Mouse (Mus musculus): ENCODE data around the gene Eppin. TPM values are rescaled to one million over a fixed set of nuclear protein-coding genes. Genes with fewer than 3 reads are reported as not detected.

The Eppin gene
- polyA plus RNA-seq, 1 experiment from 2014 or later = not detected

GRCm38 (mm10) chr2:164549963-164550894 lies 43.2 kb downstream of the Eppin start:
- Histone ChIP-seq H3K9ac (ENCODE audit: low read length) (no peak overlapping the region; the same call in 1 of the 2 replicates), H3K4me2 (ENCODE audit: low read depth, severe bottlenecking) (no peak overlapping the region), H3K27me3 (ENCODE audit: control insufficient read depth, insufficient read depth, low read length) (no peaks in the 10 kb centered on the region), H3K4me3 (ENCODE audit: low read depth, low read length) (no peak overlapping the region), H3K36me3 (ENCODE audit: control insufficient read depth, insufficient read depth, low read length) (no peaks in the 10 kb centered on the region), H3K9me3 (ENCODE audit: control insufficient read depth, low read length) (no peaks in the 10 kb centered on the region), H3K4me1 (ENCODE audit: control insufficient read depth, insufficient read depth, low read length) (0 out of 2 replicates have a peak, but pooled peaks cover 3% of the 10 kb centered on the region), H3K27ac (replicated peaks; ENCODE audit: low read depth, low read length) (no peak overlapping the region)
- ATAC-seq (ENCODE audit: insufficient number of reproducible peaks, low FRiP score, low TSS enrichment, low read depth) (no peak), DNase-seq (ENCODE audit: low spot score) (no peak)
- 25% methylated on average over 10 of the region's 10 CpGs for WGBS

GRCm38 (mm10) chr2:164549338-164549737 lies 44.1 kb downstream of the Eppin start:
- Histone ChIP-seq H3K4me3 (ENCODE audit: low read depth, low read length) (no peak overlapping the region), H3K36me3 (ENCODE audit: control insufficient read depth, insufficient read depth, low read length) (no peaks in the 10 kb centered on the region), H3K4me1 (ENCODE audit: control insufficient read depth, insufficient read depth, low read length) (0 out of 2 replicates have a peak, but pooled peaks cover 3% of the 10 kb centered on the region), H3K9me3 (ENCODE audit: control insufficient read depth, low read length) (no peaks in the 10 kb centered on the region), H3K27me3 (ENCODE audit: control insufficient read depth, insufficient read depth, low read length) (no peaks in the 10 kb centered on the region), H3K4me2 (ENCODE audit: low read depth, severe bottlenecking) (no peak overlapping the region), H3K9ac (ENCODE audit: low read length) (no peak overlapping the region), H3K27ac (replicated peaks; ENCODE audit: low read depth, low read length) (no peak overlapping the region)
- no peak for DNase-seq (ENCODE audit: low spot score)
- ATAC-seq (ENCODE audit: insufficient number of reproducible peaks, low FRiP score, low TSS enrichment, low read depth) = no peak
- 48% methylated on average over 4 of the region's 4 CpGs for WGBS

GRCm38 (mm10) chr2:164544454-164545097 lies 48.8 kb downstream of the Eppin start:
- 54% methylated on average over 5 of the region's 5 CpGs for WGBS
- no peaks in the 10 kb centered on the region for H3K27me3 ChIP-seq (ENCODE audit: control insufficient read depth, insufficient read depth, low read length)
- no peak overlapping the region for H3K27ac ChIP-seq (replicated peaks; ENCODE audit: low read depth, low read length)
- DNase-seq (ENCODE audit: low spot score) = no peak
- H3K9ac ChIP-seq (ENCODE audit: low read length) = no peak overlapping the region
- no peaks in the 10 kb centered on the region for H3K9me3 ChIP-seq (ENCODE audit: control insufficient read depth, low read length)
- no peak overlapping the region for H3K4me3 ChIP-seq (ENCODE audit: low read depth, low read length)
- no peaks in the 10 kb centered on the region for H3K4me1 ChIP-seq (ENCODE audit: control insufficient read depth, insufficient read depth, low read length)
- no peak overlapping the region for H3K4me2 ChIP-seq (ENCODE audit: low read depth, severe bottlenecking)
- ATAC-seq (ENCODE audit: insufficient number of reproducible peaks, low FRiP score, low TSS enrichment, low read depth) = no peak
- H3K36me3 ChIP-seq (ENCODE audit: control insufficient read depth, insufficient read depth, low read length) = no peaks in the 10 kb centered on the region

- no peak for ATAC-seq (ENCODE audit: insufficient number of reproducible peaks, low FRiP score, low TSS enrichment, low read depth)
Observed at GRCm38 (mm10) chr2:164543745-164544144, 49.6 kb downstream of the Eppin start.

GRCm38 (mm10) chr2:164542598-164542997 lies 50.8 kb downstream of the Eppin start:
- Histone ChIP-seq H3K9me3 (ENCODE audit: control insufficient read depth, low read length) (no peaks in the 10 kb centered on the region), H3K27me3 (ENCODE audit: control insufficient read depth, insufficient read depth, low read length) (no peaks in the 10 kb centered on the region), H3K36me3 (ENCODE audit: control insufficient read depth, insufficient read depth, low read length) (no peaks in the 10 kb centered on the region), H3K9ac (ENCODE audit: low read length) (no peak overlapping the region), H3K4me3 (ENCODE audit: low read depth, low read length) (no peak overlapping the region), H3K4me1 (ENCODE audit: control insufficient read depth, insufficient read depth, low read length) (no peaks in the 10 kb centered on the region), H3K27ac (replicated peaks; ENCODE audit: low read depth, low read length) (no peak overlapping the region), H3K4me2 (ENCODE audit: low read depth, severe bottlenecking) (no peak overlapping the region)
- ATAC-seq (ENCODE audit: insufficient number of reproducible peaks, low FRiP score, low TSS enrichment, low read depth) (no peak), DNase-seq (ENCODE audit: low spot score) (no peak)
- 87% methylated on average over 7 of the region's 7 CpGs for WGBS

More at GRCm38 (mm10) chr2:164543745-164544144, 49.6 kb downstream of the Eppin start:
- Histone ChIP-seq H3K4me3 (ENCODE audit: low read depth, low read length) (no peak overlapping the region), H3K27ac (replicated peaks; ENCODE audit: low read depth, low read length) (no peak overlapping the region), H3K9me3 (ENCODE audit: control insufficient read depth, low read length) (no peaks in the 10 kb centered on the region), H3K4me2 (ENCODE audit: low read depth, severe bottlenecking) (no peak overlapping the region), H3K27me3 (ENCODE audit: control insufficient read depth, insufficient read depth, low read length) (no peaks in the 10 kb centered on the region), H3K4me1 (ENCODE audit: control insufficient read depth, insufficient read depth, low read length) (no peaks in the 10 kb centered on the region), H3K36me3 (ENCODE audit: control insufficient read depth, insufficient read depth, low read length) (no peaks in the 10 kb centered on the region), H3K9ac (ENCODE audit: low read length) (no peak overlapping the region)
- no peak for DNase-seq (ENCODE audit: low spot score)
- 71% methylated on average over 2 of the region's 2 CpGs for WGBS

GRCm38 (mm10) chr2:164542132-164542531 lies 51.3 kb downstream of the Eppin start:
- H3K4me2 ChIP-seq (ENCODE audit: low read depth, severe bottlenecking) = no peak overlapping the region
- no peaks in the 10 kb centered on the region for H3K9me3 ChIP-seq (ENCODE audit: control insufficient read depth, low read length)
- no peaks in the 10 kb centered on the region for H3K4me1 ChIP-seq (ENCODE audit: control insufficient read depth, insufficient read depth, low read length)
- H3K27ac ChIP-seq (replicated peaks; ENCODE audit: low read depth, low read length) = no peak overlapping the region
- no peak overlapping the region for H3K4me3 ChIP-seq (ENCODE audit: low read depth, low read length)
- 80% methylated on average over 5 of the region's 5 CpGs for WGBS
- H3K27me3 ChIP-seq (ENCODE audit: control insufficient read depth, insufficient read depth, low read length) = no peaks in the 10 kb centered on the region
- H3K9ac ChIP-seq (ENCODE audit: low read length) = no peak overlapping the region
- no peaks in the 10 kb centered on the region for H3K36me3 ChIP-seq (ENCODE audit: control insufficient read depth, insufficient read depth, low read length)
- DNase-seq (ENCODE audit: low spot score) = no peak
- ATAC-seq (ENCODE audit: insufficient number of reproducible peaks, low FRiP score, low TSS enrichment, low read depth) = no peak

- no peaks in the 10 kb centered on the region for H3K9me3 ChIP-seq (ENCODE audit: control insufficient read depth, low read length)
- no peak overlapping the region for H3K4me2 ChIP-seq (ENCODE audit: low read depth, severe bottlenecking)
- H3K27me3 ChIP-seq (ENCODE audit: control insufficient read depth, insufficient read depth, low read length) = no peaks in the 10 kb centered on the region
- H3K27ac ChIP-seq (replicated peaks; ENCODE audit: low read depth, low read length) = no peak overlapping the region
- no peaks in the 10 kb centered on the region for H3K4me1 ChIP-seq (ENCODE audit: control insufficient read depth, insufficient read depth, low read length)
- DNase-seq (ENCODE audit: low spot score) (no peak), ATAC-seq (ENCODE audit: insufficient number of reproducible peaks, low FRiP score, low TSS enrichment, low read depth) (no peak)
- H3K4me3 ChIP-seq (ENCODE audit: low read depth, low read length) = no peak overlapping the region
- H3K36me3 ChIP-seq (ENCODE audit: control insufficient read depth, insufficient read depth, low read length) = no peaks in the 10 kb centered on the region
- 43% methylated on average over 8 of the region's 8 CpGs for WGBS
- no peak overlapping the region for H3K9ac ChIP-seq (ENCODE audit: low read length)
Observed at GRCm38 (mm10) chr2:164540652-164541427, 52.6 kb downstream of the Eppin start.
